Comparison of ENCODE assay signal across 12 mouse cellular contexts in genomic region chr4:137481381-137482030, GRCm38 (mm10). TPM values are rescaled to one million over a fixed set of nuclear protein-coding genes. Genes with fewer than 3 reads are reported as not detected.
A peak's percentile ranks its signal among the peaks of the same experiment; 100 is the strongest.
DNase-seq lines count a peak whose midpoint lies in the region; ATAC-seq and TF ChIP-seq lines count a peak whose summit lies in the region.
"Had no signal": no experiment of that assay in that cellular context is flagged by ENCODE, and none has a peak within 500 bp of the region (broad histone marks: within the 10 kb centered on the region; RNA-seq: fewer than 3 reads in every experiment).

No protein-coding gene starts in this region.

- no peak for ATAC-seq in lung, embryonic 14.5 days (ENCODE audit: insufficient read depth)
- ATAC-seq in intestine, embryonic 15.5 days = no peak
- ATAC-seq in stomach, embryonic 14.5 days (ENCODE audit: insufficient number of reproducible peaks, insufficient read depth, low FRiP score, low read depth) = no peak
- ATAC-seq: forebrain, embryonic 15.5 days had no signal

- H3K9ac ChIP-seq in heart, adult 2 months (ENCODE audit: low read depth, low read length) = peak overlapping the region; percentile 31
- H3K9ac ChIP-seq in lung, embryonic 14.5 days = peak overlapping the region; percentile 5; the same call in 1 of the 2 replicates
- H3K9ac ChIP-seq in intestine, embryonic 15.5 days = peak overlapping the region; percentile 3; the same call in 1 of the 2 replicates
- no peak overlapping the region for H3K9ac ChIP-seq in stomach, embryonic 14.5 days (replicated peaks; ENCODE audit: low read depth, low read length)
- H3K9ac ChIP-seq: forebrain, embryonic 15.5 days had no signal

- no peaks in the 10 kb centered on the region for H3K9me3 ChIP-seq in lung, embryonic 14.5 days (ENCODE audit: low read depth, low read length)
- H3K9me3 ChIP-seq in intestine, embryonic 15.5 days = no peaks in the 10 kb centered on the region
- no peaks in the 10 kb centered on the region for H3K9me3 ChIP-seq in stomach, embryonic 14.5 days (ENCODE audit: control insufficient read depth, low read depth, low read length)
- H3K9me3 ChIP-seq: forebrain, embryonic 15.5 days had no signal

- peaks cover 27% of the 10 kb centered on the region for H3K36me3 ChIP-seq in heart, adult 2 months (ENCODE audit: control insufficient read depth, insufficient read depth, low read length)
- H3K36me3 ChIP-seq in lung, embryonic 14.5 days (ENCODE audit: insufficient read depth) = no peaks in the 10 kb centered on the region
- H3K36me3 ChIP-seq in intestine, embryonic 15.5 days = no peaks in the 10 kb centered on the region
- no peaks in the 10 kb centered on the region for H3K36me3 ChIP-seq in stomach, embryonic 14.5 days (ENCODE audit: control insufficient read depth, insufficient read depth, low read length)
- H3K36me3 ChIP-seq: forebrain, embryonic 15.5 days had no signal

- DNase-seq in heart, adult 2 months = peak; percentile 29 to 40
- no peak for DNase-seq in heart, postnatal 14 days
- DNase-seq in lung, embryonic 14.5 days = no peak
- no peak for DNase-seq in lung, postnatal 4 days
- no peak for DNase-seq in layer of hippocampus, adult 18-20 months (ENCODE audit: low spot score in 2 of 2)
- no peak for DNase-seq in ovary, postnatal 36 days (ENCODE audit: low spot score)
- DNase-seq: layer of hippocampus, postnatal 36 days had no signal

- no peaks in the 10 kb centered on the region for H3K27me3 ChIP-seq in heart, adult 2 months (ENCODE audit: control insufficient read depth, insufficient read depth, low read length)
- H3K27me3 ChIP-seq in lung, embryonic 14.5 days (ENCODE audit: insufficient read depth, low read length) = no peaks in the 10 kb centered on the region
- no peaks in the 10 kb centered on the region for H3K27me3 ChIP-seq in intestine, embryonic 15.5 days (replicated peaks)
- H3K27me3 ChIP-seq in stomach, embryonic 14.5 days (ENCODE audit: control insufficient read depth, insufficient read depth, low read length) = no peaks in the 10 kb centered on the region
- H3K27me3 ChIP-seq: forebrain, embryonic 15.5 days had no signal

- H3K4me3 ChIP-seq in heart, adult 2 months = no peak overlapping the region
- H3K4me3 ChIP-seq in lung, embryonic 14.5 days (ENCODE audit: low read depth, low read length) = no peak overlapping the region
- no peak overlapping the region for H3K4me3 ChIP-seq in intestine, embryonic 15.5 days (replicated peaks)
- no peak overlapping the region for H3K4me3 ChIP-seq in stomach, embryonic 14.5 days (ENCODE audit: low read depth, low read length)
- H3K4me3 ChIP-seq: forebrain, embryonic 15.5 days had no signal

- H3K4me2 ChIP-seq in lung, embryonic 14.5 days = no peak overlapping the region; the same call in 1 of the 2 replicates
- H3K4me2 ChIP-seq in intestine, embryonic 15.5 days (replicated peaks) = peak overlapping the region; percentile 46
- 0 out of 2 replicates have a peak overlapping the region, but pooled peaks have one; percentile 19 for H3K4me2 ChIP-seq in stomach, embryonic 14.5 days (replicated peaks; ENCODE audit: low read depth, low read length)
- H3K4me2 ChIP-seq: forebrain, embryonic 15.5 days had no signal

- H3K4me1 ChIP-seq in heart, adult 2 months (ENCODE audit: control insufficient read depth, insufficient read depth, low read length) = peaks cover 72% of the 10 kb centered on the region
- H3K4me1 ChIP-seq in lung, embryonic 14.5 days (ENCODE audit: insufficient read depth) = peaks cover 67% of the 10 kb centered on the region
- peaks cover 89% of the 10 kb centered on the region for H3K4me1 ChIP-seq in intestine, embryonic 15.5 days (replicated peaks)
- H3K4me1 ChIP-seq in stomach, embryonic 14.5 days (ENCODE audit: control insufficient read depth, insufficient read depth, low read length) = peaks cover 88% of the 10 kb centered on the region

- peak overlapping the region; percentile 95 for H3K27ac ChIP-seq in heart, adult 2 months
- H3K27ac ChIP-seq in lung, embryonic 14.5 days (ENCODE audit: low read depth) = peak overlapping the region; percentile 94
- peak overlapping the region; percentile 86 for H3K27ac ChIP-seq in intestine, embryonic 15.5 days
- H3K27ac ChIP-seq in stomach, embryonic 14.5 days (ENCODE audit: low read length) = peak overlapping the region; percentile 77
- H3K27ac ChIP-seq: forebrain, embryonic 15.5 days had no signal

- TF ChIP-seq POLR2A in heart, adult 2 months (IDR thresholded peaks at IDR 0.05; ENCODE audit: insufficient read depth, low read depth, low read length) = no peak

- WGBS in heart, adult 2 months = 44% methylated on average over 13 of the region's 13 CpGs
- WGBS in lung, embryonic 14.5 days = 50% methylated on average over 13 of the region's 13 CpGs
- 44% methylated on average over 13 of the region's 13 CpGs for WGBS in intestine, embryonic 15.5 days
- 33% methylated on average over 13 of the region's 13 CpGs for WGBS in stomach, embryonic 14.5 days

- no peak for TF ChIP-seq CTCF in heart, adult 2 months (IDR thresholded peaks at IDR 0.05)
- TF ChIP-seq CTCF in lung, embryonic 14.5 days (IDR thresholded peaks at IDR 0.05; ENCODE audit: low read depth) = no peak

- no peak for TF ChIP-seq EP300 in heart, adult 2 months (IDR thresholded peaks at IDR 0.05; ENCODE audit: insufficient read depth, low read depth, low read length)

- peaks cover 7% of the 10 kb centered on the region for H3K79me2 ChIP-seq in heart, adult 2 months (replicated peaks; ENCODE audit: control insufficient read depth, insufficient read depth, low read length)

- intact Hi-C loops in heart, adult 2 months (cut with DNase I) = no loop called here
- intact Hi-C loops in heart, postnatal 14 days (cut with DNase I) = no loop called here

RNA-seq across cellular contexts. Expression of gene Hspg2, which starts 12.9 kb away (rescaled TPM):
- 100 to 1,000 TPM; 174 to 190 TPM for total RNA-seq in heart, adult 2 months (2021)
- 86.7 and 114 TPM in 2 replicates for polyA plus RNA-seq in heart, adult 2 months (2012; rRNA removed)
- total RNA-seq in heart, postnatal 14 days (2021) = 100 to 1,000 TPM; 436 to 447 TPM
- polyA plus RNA-seq in lung, embryonic 14.5 days (2014; fragmentation: Nextera tagmentation; extraction: Ambion mirVana) = 51.2 and 58.1 TPM in 2 replicates
- 20.9 and 23.0 TPM in 2 replicates for polyA plus RNA-seq in intestine, embryonic 15.5 days (2015; fragmentation: Nextera tagmentation; extraction: Ambion mirVana)
- polyA plus RNA-seq in stomach, embryonic 14.5 days (2014; fragmentation: Nextera tagmentation; extraction: Ambion mirVana) = 42.6 and 44.1 TPM in 2 replicates
- total RNA-seq in layer of hippocampus, adult 18-20 months (2021) = 1 to 10 TPM; 4.2 to 4.3 TPM

RNA-seq across cellular contexts. Expression of gene 1700013G24Rik, which starts 28.4 kb away (rescaled TPM):
- not detected for total RNA-seq in heart, adult 2 months (2021)
- 0.38 and 0.57 TPM in 2 replicates for polyA plus RNA-seq in heart, adult 2 months (2012; rRNA removed)
- not detected for total RNA-seq in heart, postnatal 14 days (2021)
- not detected in 2 replicates for polyA plus RNA-seq in lung, embryonic 14.5 days (2014; fragmentation: Nextera tagmentation; extraction: Ambion mirVana)
- polyA plus RNA-seq in intestine, embryonic 15.5 days (2015; fragmentation: Nextera tagmentation; extraction: Ambion mirVana) = not detected in 2 replicates
- not detected in 2 replicates for polyA plus RNA-seq in stomach, embryonic 14.5 days (2014; fragmentation: Nextera tagmentation; extraction: Ambion mirVana)
- total RNA-seq in layer of hippocampus, adult 18-20 months (2021) = not detected
- total RNA-seq: common myeloid progenitor, adult 5-6 weeks; layer of hippocampus, postnatal 36 days had no signal
- polyA plus RNA-seq: forebrain, embryonic 15.5 days; neural tube, embryonic 11.5 days had no signal

RNA-seq across cellular contexts. Expression of gene Cela3b, which starts 51.2 kb away (rescaled TPM):
- total RNA-seq in heart, adult 2 months (2021) = not detected
- 0.32 TPM in 1 of 2 replicates, not detected in the other for polyA plus RNA-seq in heart, adult 2 months (2012; rRNA removed)
- total RNA-seq in heart, postnatal 14 days (2021) = not detected
- not detected in 2 replicates for polyA plus RNA-seq in lung, embryonic 14.5 days (2014; fragmentation: Nextera tagmentation; extraction: Ambion mirVana)
- polyA plus RNA-seq in intestine, embryonic 15.5 days (2015; fragmentation: Nextera tagmentation; extraction: Ambion mirVana) = 74.8 and 281 TPM in 2 replicates
- polyA plus RNA-seq in stomach, embryonic 14.5 days (2014; fragmentation: Nextera tagmentation; extraction: Ambion mirVana) = 1.0 TPM in 1 of 2 replicates, not detected in the other
- total RNA-seq in layer of hippocampus, adult 18-20 months (2021) = not detected
- total RNA-seq: common myeloid progenitor, adult 5-6 weeks; layer of hippocampus, postnatal 36 days had no signal
- polyA plus RNA-seq: forebrain, embryonic 15.5 days; neural tube, embryonic 11.5 days had no signal

Comparison
In these comparisons a context has a peak if more than half of its experiments do, and no peak if none do; other contexts are left out.
1. DNase-seq: peak in heart, adult 2 months (2 of 2); none in heart, postnatal 14 days (0 of 2), lung, embryonic 14.5 days (single experiment), lung, postnatal 4 days (0 of 2), layer of hippocampus, adult 18-20 months (0 of 2) and ovary, postnatal 36 days (single experiment).
2. RNA of gene Cela3b, which starts 51.2 kb away (polyA plus RNA-seq): 74.8 to 281 TPM in intestine, embryonic 15.5 days; not detected in lung, embryonic 14.5 days, 0.32 TPM in heart, adult 2 months and 1.0 TPM in stomach, embryonic 14.5 days; every median in the first group is over 10 times any median in the second.
3. Peak in every context shown above with its lines, with median percentiles within 50 percentile points of each other: H3K27ac ChIP-seq.